Mouse (Mus musculus) limb, embryonic 15.5 days (tissue): ENCODE results near the gene 6030458C11Rik. TPM values are rescaled to one million over a fixed set of nuclear protein-coding genes. Genes with fewer than 3 reads are reported as not detected.
A peak's percentile ranks its signal among the peaks of the same experiment; 100 is the strongest.
"Not testable (repeated sequence)": the region's sequence is repeated elsewhere in the genome, so short reads cannot be mapped to it uniquely, and the experiment has no call there.

Source experiments
- ATAC-seq: fragments of 200-750 bp; cut with Nextera tagmentation; 2 replicates; pipeline ENCODE4 v1.8.0; 2017; ENCODE audit warnings: low read depth, moderate TSS enrichment; ENCODE audit not compliant: insufficient number of reproducible peaks, low FRiP score, low TSS enrichment
- H3K27ac ChIP-seq: fragments of 300-500 bp; sonication (generic); 2 replicates; pipeline ENCODE4 v1.5.1; 2015; ENCODE audit warnings: moderate library complexity, mild to moderate bottlenecking, inconsistent platforms
- H3K27me3 ChIP-seq: fragments of 300-500 bp; sonication (generic); 2 replicates; pipeline ENCODE4 v1.6.1; 2015; ENCODE audit warnings: inconsistent platforms
- H3K36me3 ChIP-seq: fragments of 300-500 bp; sonication (generic); 2 replicates; pipeline ENCODE4 v1.6.1; 2015; ENCODE audit warnings: inconsistent platforms
- H3K4me1 ChIP-seq: fragments of 300-500 bp; sonication (generic); 2 replicates; pipeline ENCODE4 v1.6.1; 2015; ENCODE audit warnings: inconsistent platforms
- H3K4me2 ChIP-seq: fragments of 300-500 bp; sonication (generic); 2 replicates; pipeline ENCODE4 v1.6.1; 2015; ENCODE audit warnings: mild to moderate bottlenecking, inconsistent platforms
- H3K4me3 ChIP-seq: fragments of 300-500 bp; sonication (generic); 2 replicates; pipeline ENCODE4 v1.5.1; 2015; ENCODE audit warnings: mild to moderate bottlenecking, inconsistent platforms
- H3K9ac ChIP-seq: fragments of 300-500 bp; sonication (generic); 2 replicates; pipeline ENCODE4 v1.6.1; 2015; ENCODE audit warnings: inconsistent platforms
- H3K9me3 ChIP-seq: fragments of 300-500 bp; sonication (generic); 2 replicates; pipeline ENCODE4 v1.6.1; 2016; ENCODE audit warnings: inconsistent platforms
- WGBS: fragments of 180-500 bp; shearing (Covaris S2); methylation state at CpG from one replicate; pipeline ENCODE4 v1.1.7; 2015; 5-methylcytosine and 5-hydroxymethylcytosine counted together
- polyA plus RNA-seq: library from polyadenylated mRNA; unstranded; fragments of >200 nt; fragmentation: Nextera tagmentation; extraction: Ambion mirVana; gene quantifications from 2 replicates; pipeline ENCODE4 v1.2.1, GENCODE M21; 2015

Gene 6030458C11Rik
- polyA plus RNA-seq, 1 experiment from 2014 or later: 34.3 TPM

- Histone ChIP-seq H3K4me1 (no peaks in the 10 kb centered on the region), H3K36me3 (peaks cover 76% of the 10 kb centered on the region), H3K9me3 (no peaks in the 10 kb centered on the region), H3K27ac (no peak overlapping the region), H3K4me2 (no peak overlapping the region), H3K4me3 (no peak overlapping the region), H3K9ac (no peak overlapping the region), H3K27me3 (no peaks in the 10 kb centered on the region)
- no peak for ATAC-seq
- WGBS: 91% methylated on average over 6 of the region's 6 CpGs
Measured at GRCm38 (mm10) chr15:12809305-12809704, 15.1 kb downstream of the 6030458C11Rik start.

- Histone ChIP-seq H3K36me3 (peaks cover 57% of the 10 kb centered on the region), H3K27ac (no peak overlapping the region), H3K9me3 (no peaks in the 10 kb centered on the region), H3K27me3 (no peaks in the 10 kb centered on the region), H3K4me1 (no peaks in the 10 kb centered on the region), H3K4me2 (no peak overlapping the region), H3K9ac (no peak overlapping the region), H3K4me3 (no peak overlapping the region)
- 89% methylated on average over 10 of the region's 10 CpGs for WGBS
- ATAC-seq: no peak
Measured at GRCm38 (mm10) chr15:12807088-12807487, 17.4 kb downstream of the 6030458C11Rik start.

GRCm38 (mm10) chr15:12805071-12805470 lies 19.4 kb downstream of the 6030458C11Rik start:
- H3K27ac ChIP-seq: no peak overlapping the region
- no peaks in the 10 kb centered on the region for H3K4me1 ChIP-seq
- no peak overlapping the region for H3K4me2 ChIP-seq
- 77% methylated on average over 4 of the region's 4 CpGs for WGBS
- H3K36me3 ChIP-seq: peaks cover 37% of the 10 kb centered on the region
- no peaks in the 10 kb centered on the region for H3K27me3 ChIP-seq
- no peak overlapping the region for H3K9ac ChIP-seq
- no peak overlapping the region for H3K4me3 ChIP-seq
- no peaks in the 10 kb centered on the region for H3K9me3 ChIP-seq
- no peak for ATAC-seq

- H3K9ac ChIP-seq, H3K4me3 ChIP-seq, H3K4me1 ChIP-seq, H3K36me3 ChIP-seq, ATAC-seq, H3K9me3 ChIP-seq, H3K27me3 ChIP-seq, H3K27ac ChIP-seq, H3K4me2 ChIP-seq: not testable (repeated sequence)
- WGBS: 76% methylated on average over 2 of the region's 2 CpGs
Measured at GRCm38 (mm10) chr15:12801142-12801506, 23.3 kb downstream of the 6030458C11Rik start.

- Histone ChIP-seq H3K27ac (no peak overlapping the region), H3K9me3 (no peaks in the 10 kb centered on the region), H3K4me1 (no peaks in the 10 kb centered on the region), H3K36me3 (no peaks in the 10 kb centered on the region), H3K9ac (no peak overlapping the region), H3K27me3 (no peaks in the 10 kb centered on the region), H3K4me3 (no peak overlapping the region), H3K4me2 (no peak overlapping the region)
- no peak for ATAC-seq
- 40% methylated on average over 15 of the region's 15 CpGs for WGBS
Measured at GRCm38 (mm10) chr15:12800405-12801141, 23.9 kb downstream of the 6030458C11Rik start.

GRCm38 (mm10) chr15:12798043-12798442 lies 26.4 kb downstream of the 6030458C11Rik start:
- Histone ChIP-seq H3K4me2 (no peak overlapping the region), H3K27ac (no peak overlapping the region), H3K9me3 (no peaks in the 10 kb centered on the region), H3K4me1 (no peaks in the 10 kb centered on the region), H3K36me3 (no peaks in the 10 kb centered on the region), H3K27me3 (no peaks in the 10 kb centered on the region), H3K4me3 (no peak overlapping the region), H3K9ac (no peak overlapping the region)
- WGBS: 82% methylated on average over 6 of the region's 6 CpGs
- ATAC-seq: no peak

- Histone ChIP-seq H3K27ac (no peak overlapping the region), H3K27me3 (no peaks in the 10 kb centered on the region), H3K9me3 (no peaks in the 10 kb centered on the region), H3K9ac (no peak overlapping the region), H3K4me2 (no peak overlapping the region), H3K4me3 (no peak overlapping the region), H3K4me1 (no peaks in the 10 kb centered on the region), H3K36me3 (no peaks in the 10 kb centered on the region)
- ATAC-seq: no peak
- 41% methylated on average over 13 of the region's 13 CpGs for WGBS
Measured at GRCm38 (mm10) chr15:12795909-12796470, 28.5 kb downstream of the 6030458C11Rik start.

GRCm38 (mm10) chr15:12795457-12795894 lies 29.0 kb downstream of the 6030458C11Rik start:
- ATAC-seq: no peak
- H3K36me3 ChIP-seq: no peaks in the 10 kb centered on the region
- 1% methylated on average over 2 of the region's 2 CpGs for WGBS
- H3K9me3 ChIP-seq: no peaks in the 10 kb centered on the region
- no peak overlapping the region for H3K9ac ChIP-seq
- H3K27ac ChIP-seq: no peak overlapping the region
- H3K4me1 ChIP-seq: no peaks in the 10 kb centered on the region
- H3K4me2 ChIP-seq: no peak overlapping the region
- no peak overlapping the region for H3K4me3 ChIP-seq
- no peaks in the 10 kb centered on the region for H3K27me3 ChIP-seq

- H3K9me3 ChIP-seq: no peaks in the 10 kb centered on the region
- 73% methylated on average over 6 of the region's 6 CpGs for WGBS
- no peaks in the 10 kb centered on the region for H3K27me3 ChIP-seq
- no peak for ATAC-seq
- H3K4me3 ChIP-seq: no peak overlapping the region
- H3K9ac ChIP-seq: no peak overlapping the region
- peaks cover 2% of the 10 kb centered on the region; the same call in 1 of the 2 replicates for H3K4me1 ChIP-seq
- H3K36me3 ChIP-seq: no peaks in the 10 kb centered on the region
- no peak overlapping the region for H3K27ac ChIP-seq
- no peak overlapping the region for H3K4me2 ChIP-seq
Measured at GRCm38 (mm10) chr15:12794311-12794710, 30.1 kb downstream of the 6030458C11Rik start.

- H3K27me3 ChIP-seq: no peaks in the 10 kb centered on the region
- WGBS: 28% methylated on average over 10 of the region's 10 CpGs
- H3K4me2 ChIP-seq: 0 out of 2 replicates have a peak overlapping the region, but pooled peaks have one; percentile 2
- no peaks in the 10 kb centered on the region for H3K9me3 ChIP-seq
- no peak overlapping the region for H3K27ac ChIP-seq
- H3K36me3 ChIP-seq: no peaks in the 10 kb centered on the region
- H3K4me1 ChIP-seq: peaks cover 4% of the 10 kb centered on the region; the same call in 1 of the 2 replicates
- H3K4me3 ChIP-seq: no peak overlapping the region
- H3K9ac ChIP-seq: no peak overlapping the region
- ATAC-seq: no peak
Measured at GRCm38 (mm10) chr15:12789406-12789867, 35.0 kb downstream of the 6030458C11Rik start.

GRCm38 (mm10) chr15:12788536-12788935 lies 35.9 kb downstream of the 6030458C11Rik start:
- 76% methylated on average over 5 of the region's 5 CpGs for WGBS
- no peak overlapping the region for H3K4me3 ChIP-seq
- no peaks in the 10 kb centered on the region for H3K36me3 ChIP-seq
- H3K9ac ChIP-seq: no peak overlapping the region
- H3K4me1 ChIP-seq: peaks cover 4% of the 10 kb centered on the region; the same call in 1 of the 2 replicates
- no peaks in the 10 kb centered on the region for H3K27me3 ChIP-seq
- no peaks in the 10 kb centered on the region for H3K9me3 ChIP-seq
- ATAC-seq: no peak
- no peak overlapping the region for H3K27ac ChIP-seq
- H3K4me2 ChIP-seq: no peak overlapping the region

GRCm38 (mm10) chr15:12781729-12782326 lies 42.6 kb downstream of the 6030458C11Rik start:
- H3K36me3 ChIP-seq: no peaks in the 10 kb centered on the region
- ATAC-seq: no peak
- WGBS: 59% methylated on average over 12 of the region's 16 CpGs
- H3K9ac ChIP-seq: no peak overlapping the region
- no peak overlapping the region for H3K27ac ChIP-seq
- no peaks in the 10 kb centered on the region for H3K4me1 ChIP-seq
- no peaks in the 10 kb centered on the region for H3K9me3 ChIP-seq
- H3K4me2 ChIP-seq: no peak overlapping the region
- H3K27me3 ChIP-seq: no peaks in the 10 kb centered on the region
- H3K4me3 ChIP-seq: no peak overlapping the region
